Mouse (Mus musculus): ENCODE data around the gene Parn. TPM values are rescaled to one million over a fixed set of nuclear protein-coding genes. Genes with fewer than 3 reads are reported as not detected.

The Parn gene
- polyA plus RNA-seq, 1 experiment from 2014 or later = 45.2 TPM

- Histone ChIP-seq H3K36me3 (no peaks in the 10 kb centered on the region), H3K27me3 (no peaks in the 10 kb centered on the region), H3K9me3 (no peaks in the 10 kb centered on the region), H3K4me2 (no peak overlapping the region), H3K4me1 (no peaks in the 10 kb centered on the region), H3K4me3 (no peak overlapping the region), H3K9ac (no peak overlapping the region), H3K27ac (no peak overlapping the region)
- 83% methylated on average over 3 of the region's 3 CpGs for WGBS
- no peak for ATAC-seq (ENCODE audit: borderline replicate concordance, extremely low read depth, low FRiP score, low TSS enrichment)
Observed at GRCm38 (mm10) chr16:13580784-13581183, 87.2 kb downstream of the Parn start.

GRCm38 (mm10) chr16:13580016-13580415 lies 88.0 kb downstream of the Parn start:
- no peaks in the 10 kb centered on the region for H3K27me3 ChIP-seq
- no peak overlapping the region for H3K4me3 ChIP-seq
- H3K4me1 ChIP-seq = 0 out of 2 replicates have a peak, but pooled peaks cover 4% of the 10 kb centered on the region
- no peaks in the 10 kb centered on the region for H3K9me3 ChIP-seq
- no peak for ATAC-seq (ENCODE audit: borderline replicate concordance, extremely low read depth, low FRiP score, low TSS enrichment)
- WGBS = 83% methylated on average over 1 of the region's 1 CpGs
- no peak overlapping the region for H3K27ac ChIP-seq
- no peak overlapping the region for H3K4me2 ChIP-seq
- no peak overlapping the region for H3K9ac ChIP-seq
- H3K36me3 ChIP-seq = no peaks in the 10 kb centered on the region

GRCm38 (mm10) chr16:13575306-13575705 lies 92.7 kb downstream of the Parn start:
- WGBS = 66% methylated on average over 4 of the region's 4 CpGs
- Histone ChIP-seq H3K4me3 (no peak overlapping the region), H3K9ac (no peak overlapping the region), H3K36me3 (no peaks in the 10 kb centered on the region), H3K27me3 (no peaks in the 10 kb centered on the region), H3K27ac (no peak overlapping the region), H3K4me2 (no peak overlapping the region), H3K9me3 (no peaks in the 10 kb centered on the region), H3K4me1 (0 out of 2 replicates have a peak, but pooled peaks cover 5% of the 10 kb centered on the region)
- no peak for ATAC-seq (ENCODE audit: borderline replicate concordance, extremely low read depth, low FRiP score, low TSS enrichment)

GRCm38 (mm10) chr16:13568280-13568679 lies 99.7 kb downstream of the Parn start:
- WGBS = 93% methylated on average over 2 of the region's 2 CpGs
- no peaks in the 10 kb centered on the region for H3K36me3 ChIP-seq
- H3K4me3 ChIP-seq = no peak overlapping the region
- H3K27me3 ChIP-seq = no peaks in the 10 kb centered on the region
- no peak for ATAC-seq (ENCODE audit: borderline replicate concordance, extremely low read depth, low FRiP score, low TSS enrichment)
- no peak overlapping the region for H3K4me2 ChIP-seq
- no peak overlapping the region for H3K27ac ChIP-seq
- H3K9me3 ChIP-seq = no peaks in the 10 kb centered on the region
- H3K9ac ChIP-seq = no peak overlapping the region
- no peaks in the 10 kb centered on the region for H3K4me1 ChIP-seq

- no peak for ATAC-seq (ENCODE audit: borderline replicate concordance, extremely low read depth, low FRiP score, low TSS enrichment)
- WGBS = 92% methylated on average over 1 of the region's 1 CpGs
- no peaks in the 10 kb centered on the region for H3K36me3 ChIP-seq
- H3K9me3 ChIP-seq = no peaks in the 10 kb centered on the region
- H3K4me3 ChIP-seq = no peak overlapping the region
- no peaks in the 10 kb centered on the region for H3K27me3 ChIP-seq
- no peak overlapping the region for H3K4me2 ChIP-seq
- no peaks in the 10 kb centered on the region for H3K4me1 ChIP-seq
- H3K9ac ChIP-seq = no peak overlapping the region
- no peak overlapping the region for H3K27ac ChIP-seq
Observed at GRCm38 (mm10) chr16:13567614-13568013, 100.4 kb downstream of the Parn start.

- WGBS = 60% methylated on average over 6 of the region's 6 CpGs
- no peak for ATAC-seq (ENCODE audit: borderline replicate concordance, extremely low read depth, low FRiP score, low TSS enrichment)
Observed at GRCm38 (mm10) chr16:13566351-13566750, 101.6 kb downstream of the Parn start.

GRCm38 (mm10) chr16:13565291-13565690 lies 102.7 kb downstream of the Parn start:
- no peak overlapping the region for H3K4me3 ChIP-seq
- H3K9ac ChIP-seq = no peak overlapping the region
- no peaks in the 10 kb centered on the region for H3K4me1 ChIP-seq
- H3K9me3 ChIP-seq = no peaks in the 10 kb centered on the region
- H3K36me3 ChIP-seq = no peaks in the 10 kb centered on the region
- no peak for ATAC-seq (ENCODE audit: borderline replicate concordance, extremely low read depth, low FRiP score, low TSS enrichment)
- no peak overlapping the region for H3K4me2 ChIP-seq
- no peak overlapping the region for H3K27ac ChIP-seq
- WGBS = 89% methylated on average over 5 of the region's 5 CpGs
- H3K27me3 ChIP-seq = no peaks in the 10 kb centered on the region

More at GRCm38 (mm10) chr16:13566351-13566750, 101.6 kb downstream of the Parn start:
- Histone ChIP-seq H3K4me1 (no peaks in the 10 kb centered on the region), H3K27me3 (no peaks in the 10 kb centered on the region), H3K4me3 (no peak overlapping the region), H3K27ac (no peak overlapping the region), H3K36me3 (no peaks in the 10 kb centered on the region), H3K9me3 (no peaks in the 10 kb centered on the region), H3K9ac (no peak overlapping the region), H3K4me2 (no peak overlapping the region)

- H3K9ac ChIP-seq = no peak overlapping the region
- no peak overlapping the region for H3K27ac ChIP-seq
- H3K9me3 ChIP-seq = no peaks in the 10 kb centered on the region
- no peak overlapping the region for H3K4me2 ChIP-seq
- H3K4me3 ChIP-seq = no peak overlapping the region
- no peaks in the 10 kb centered on the region for H3K4me1 ChIP-seq
- 68% methylated on average over 2 of the region's 2 CpGs for WGBS
- no peaks in the 10 kb centered on the region for H3K36me3 ChIP-seq
- ATAC-seq (ENCODE audit: borderline replicate concordance, extremely low read depth, low FRiP score, low TSS enrichment) = no peak
- no peaks in the 10 kb centered on the region for H3K27me3 ChIP-seq
Observed at GRCm38 (mm10) chr16:13557784-13558183, 110.2 kb downstream of the Parn start.

GRCm38 (mm10) chr16:13556954-13557470 lies 111.0 kb downstream of the Parn start:
- Histone ChIP-seq H3K9me3 (no peaks in the 10 kb centered on the region), H3K4me1 (no peaks in the 10 kb centered on the region), H3K27ac (no peak overlapping the region), H3K27me3 (no peaks in the 10 kb centered on the region), H3K4me2 (no peak overlapping the region), H3K9ac (no peak overlapping the region), H3K4me3 (no peak overlapping the region), H3K36me3 (no peaks in the 10 kb centered on the region)
- no peak for ATAC-seq (ENCODE audit: borderline replicate concordance, extremely low read depth, low FRiP score, low TSS enrichment)
- WGBS = 68% methylated on average over 9 of the region's 9 CpGs

GRCm38 (mm10) chr16:13556446-13556845 lies 111.5 kb downstream of the Parn start:
- Histone ChIP-seq H3K27ac (no peak overlapping the region), H3K27me3 (no peaks in the 10 kb centered on the region), H3K4me3 (no peak overlapping the region), H3K9me3 (no peaks in the 10 kb centered on the region), H3K4me1 (no peaks in the 10 kb centered on the region), H3K4me2 (no peak overlapping the region), H3K36me3 (no peaks in the 10 kb centered on the region), H3K9ac (no peak overlapping the region)
- ATAC-seq (ENCODE audit: borderline replicate concordance, extremely low read depth, low FRiP score, low TSS enrichment) = no peak
- 87% methylated on average over 7 of the region's 7 CpGs for WGBS

GRCm38 (mm10) chr16:13550667-13551066 lies 117.3 kb downstream of the Parn start:
- Histone ChIP-seq H3K4me2 (no peak overlapping the region), H3K9ac (no peak overlapping the region), H3K9me3 (peaks cover 6% of the 10 kb centered on the region), H3K27ac (no peak overlapping the region), H3K27me3 (no peaks in the 10 kb centered on the region), H3K4me1 (no peaks in the 10 kb centered on the region), H3K36me3 (peaks cover 12% of the 10 kb centered on the region), H3K4me3 (no peak overlapping the region)
- 84% methylated on average over 3 of the region's 3 CpGs for WGBS
- ATAC-seq (ENCODE audit: borderline replicate concordance, extremely low read depth, low FRiP score, low TSS enrichment) = no peak

- Histone ChIP-seq H3K27me3 (no peaks in the 10 kb centered on the region), H3K27ac (no peak overlapping the region), H3K4me2 (no peak overlapping the region), H3K4me1 (no peaks in the 10 kb centered on the region), H3K9me3 (peaks cover 6% of the 10 kb centered on the region), H3K36me3 (peaks cover 19% of the 10 kb centered on the region), H3K9ac (no peak overlapping the region), H3K4me3 (no peak overlapping the region)
- 82% methylated on average over 2 of the region's 2 CpGs for WGBS
- ATAC-seq (ENCODE audit: borderline replicate concordance, extremely low read depth, low FRiP score, low TSS enrichment) = no peak
Observed at GRCm38 (mm10) chr16:13549976-13550375, 118.0 kb downstream of the Parn start.

- H3K36me3 ChIP-seq = peaks cover 17% of the 10 kb centered on the region
- no peaks in the 10 kb centered on the region for H3K27me3 ChIP-seq
- H3K27ac ChIP-seq = no peak overlapping the region
- WGBS = 52% methylated on average over 4 of the region's 4 CpGs
- no peak overlapping the region for H3K4me2 ChIP-seq
- H3K4me3 ChIP-seq = no peak overlapping the region
- peaks cover 8% of the 10 kb centered on the region for H3K9me3 ChIP-seq
- H3K4me1 ChIP-seq = peaks cover 15% of the 10 kb centered on the region
- no peak overlapping the region for H3K9ac ChIP-seq
- no peak for ATAC-seq (ENCODE audit: borderline replicate concordance, extremely low read depth, low FRiP score, low TSS enrichment)
Observed at GRCm38 (mm10) chr16:13541816-13542215, 126.2 kb downstream of the Parn start.
